Mouse (Mus musculus): ENCODE data around the gene Tssk6.

DNA sequence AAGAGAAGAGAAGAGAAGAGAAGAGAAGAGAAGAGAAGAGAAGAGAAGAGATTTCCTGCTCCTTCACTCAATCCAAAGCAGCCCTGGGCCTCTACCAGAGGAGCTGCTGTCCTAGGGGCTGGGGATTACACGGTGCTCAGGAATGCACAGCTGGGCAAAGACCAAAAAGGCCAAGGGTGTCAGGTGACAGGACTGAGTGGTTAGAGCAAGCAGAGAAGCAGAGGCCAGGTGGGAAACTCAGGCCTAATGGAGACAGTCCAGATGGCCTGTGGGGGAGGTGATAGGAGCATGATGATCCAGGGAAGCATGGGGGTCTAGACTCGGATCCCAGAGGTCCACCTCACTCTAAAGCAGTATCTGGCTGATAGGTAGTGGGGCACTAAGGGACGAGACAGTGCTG, 37.6 kb downstream of the Tssk6 start:
- no peak for TF ChIP-seq CTCF (IDR thresholded peaks at IDR 0.05; ENCODE audit: low read depth, low read length)
- no peak for TF ChIP-seq POLR2A (IDR thresholded peaks at IDR 0.05; ENCODE audit: extremely low read depth, insufficient read depth, low read length)

Measured in liver, adult 2 months (tissue).